Mouse (Mus musculus): ENCODE results near the gene Ppp3ca. TPM values are rescaled to one million over a fixed set of nuclear protein-coding genes. Genes with fewer than 3 reads are reported as not detected.
A peak's percentile ranks its signal among the peaks of the same experiment; 100 is the strongest.

Gene Ppp3ca
- polyA plus RNA-seq, 1 experiment from 2014 or later, result 71.7 TPM

- H3K4me2 ChIP-seq (ENCODE audit: low read depth, low read length), result no peak overlapping the region
- H3K36me3 ChIP-seq (ENCODE audit: control insufficient read depth, insufficient read depth, low read length), result no peaks in the 10 kb centered on the region
- peaks cover 15% of the 10 kb centered on the region; the same call in 1 of the 2 replicates for H3K4me1 ChIP-seq (ENCODE audit: control insufficient read depth, insufficient read depth, low read length)
- no peaks in the 10 kb centered on the region for H3K9me3 ChIP-seq (ENCODE audit: control insufficient read depth, low read length)
- H3K9ac ChIP-seq (ENCODE audit: low read depth, low read length), result no peak overlapping the region
- no peak for DNase-seq (ENCODE audit: low spot score)
- no peaks in the 10 kb centered on the region for H3K27me3 ChIP-seq (replicated peaks; ENCODE audit: control insufficient read depth, insufficient read depth, low read length)
- 45% methylated on average over 5 of the region's 5 CpGs for WGBS
- no peak overlapping the region for H3K27ac ChIP-seq (replicated peaks; ENCODE audit: low read depth, low read length)
- no peak overlapping the region for H3K4me3 ChIP-seq (ENCODE audit: low read depth, low read length)
- ATAC-seq (ENCODE audit: low read depth), result 0 out of 2 replicates have a peak, but pooled peaks have one; percentile 23
Measured at GRCm38 (mm10) chr3:136752126-136752716, 82.3 kb downstream of the Ppp3ca start.

GRCm38 (mm10) chr3:136756137-136756536 lies 86.2 kb downstream of the Ppp3ca start:
- no peak overlapping the region for H3K4me2 ChIP-seq (ENCODE audit: low read depth, low read length)
- no peak overlapping the region for H3K27ac ChIP-seq (replicated peaks; ENCODE audit: low read depth, low read length)
- no peak overlapping the region for H3K9ac ChIP-seq (ENCODE audit: low read depth, low read length)
- 79% methylated on average over 6 of the region's 6 CpGs for WGBS
- H3K36me3 ChIP-seq (ENCODE audit: control insufficient read depth, insufficient read depth, low read length), result no peaks in the 10 kb centered on the region
- H3K9me3 ChIP-seq (ENCODE audit: control insufficient read depth, low read length), result no peaks in the 10 kb centered on the region
- H3K4me3 ChIP-seq (ENCODE audit: low read depth, low read length), result no peak overlapping the region
- no peaks in the 10 kb centered on the region for H3K27me3 ChIP-seq (replicated peaks; ENCODE audit: control insufficient read depth, insufficient read depth, low read length)
- no peak for DNase-seq (ENCODE audit: low spot score)
- no peak for ATAC-seq (ENCODE audit: low read depth)
- peaks cover 6% of the 10 kb centered on the region; the same call in 1 of the 2 replicates for H3K4me1 ChIP-seq (ENCODE audit: control insufficient read depth, insufficient read depth, low read length)

GRCm38 (mm10) chr3:136759446-136759845 lies 89.5 kb downstream of the Ppp3ca start:
- no peak for ATAC-seq (ENCODE audit: low read depth)
- Histone ChIP-seq H3K4me3 (ENCODE audit: low read depth, low read length) (no peak overlapping the region), H3K9ac (ENCODE audit: low read depth, low read length) (no peak overlapping the region), H3K27ac (replicated peaks; ENCODE audit: low read depth, low read length) (no peak overlapping the region), H3K4me1 (ENCODE audit: control insufficient read depth, insufficient read depth, low read length) (peaks cover 14% of the 10 kb centered on the region), H3K9me3 (ENCODE audit: control insufficient read depth, low read length) (no peaks in the 10 kb centered on the region), H3K36me3 (ENCODE audit: control insufficient read depth, insufficient read depth, low read length) (no peaks in the 10 kb centered on the region), H3K4me2 (ENCODE audit: low read depth, low read length) (no peak overlapping the region), H3K27me3 (replicated peaks; ENCODE audit: control insufficient read depth, insufficient read depth, low read length) (no peaks in the 10 kb centered on the region)
- 96% methylated on average over 12 of the region's 12 CpGs for WGBS
- DNase-seq (ENCODE audit: low spot score), result no peak

- no peak for ATAC-seq (ENCODE audit: low read depth)
Measured at GRCm38 (mm10) chr3:136761292-136761978, 91.5 kb downstream of the Ppp3ca start.

GRCm38 (mm10) chr3:136761979-136762341 lies 92.0 kb downstream of the Ppp3ca start:
- WGBS, result 81% methylated on average over 1 of the region's 1 CpGs
- no peaks in the 10 kb centered on the region for H3K36me3 ChIP-seq (ENCODE audit: control insufficient read depth, insufficient read depth, low read length)
- H3K4me1 ChIP-seq (ENCODE audit: control insufficient read depth, insufficient read depth, low read length), result peaks cover 24% of the 10 kb centered on the region
- no peak overlapping the region for H3K4me3 ChIP-seq (ENCODE audit: low read depth, low read length)
- ATAC-seq (ENCODE audit: low read depth), result no peak
- no peaks in the 10 kb centered on the region for H3K9me3 ChIP-seq (ENCODE audit: control insufficient read depth, low read length)
- no peak for DNase-seq (ENCODE audit: low spot score)
- H3K27me3 ChIP-seq (replicated peaks; ENCODE audit: control insufficient read depth, insufficient read depth, low read length), result no peaks in the 10 kb centered on the region
- no peak overlapping the region for H3K27ac ChIP-seq (replicated peaks; ENCODE audit: low read depth, low read length)
- no peak overlapping the region for H3K4me2 ChIP-seq (ENCODE audit: low read depth, low read length)
- H3K9ac ChIP-seq (ENCODE audit: low read depth, low read length), result no peak overlapping the region

More at GRCm38 (mm10) chr3:136761292-136761978, 91.5 kb downstream of the Ppp3ca start:
- no peak overlapping the region for H3K4me3 ChIP-seq (ENCODE audit: low read depth, low read length)
- H3K9ac ChIP-seq (ENCODE audit: low read depth, low read length), result no peak overlapping the region
- peaks cover 24% of the 10 kb centered on the region for H3K4me1 ChIP-seq (ENCODE audit: control insufficient read depth, insufficient read depth, low read length)
- no peak for DNase-seq (ENCODE audit: low spot score)
- no peaks in the 10 kb centered on the region for H3K9me3 ChIP-seq (ENCODE audit: control insufficient read depth, low read length)
- no peaks in the 10 kb centered on the region for H3K27me3 ChIP-seq (replicated peaks; ENCODE audit: control insufficient read depth, insufficient read depth, low read length)
- no peak overlapping the region for H3K4me2 ChIP-seq (ENCODE audit: low read depth, low read length)
- WGBS, result 73% methylated on average over 7 of the region's 7 CpGs
- H3K36me3 ChIP-seq (ENCODE audit: control insufficient read depth, insufficient read depth, low read length), result no peaks in the 10 kb centered on the region
- H3K27ac ChIP-seq (replicated peaks; ENCODE audit: low read depth, low read length), result no peak overlapping the region

GRCm38 (mm10) chr3:136763717-136764270 lies 93.9 kb downstream of the Ppp3ca start:
- peak; percentile 46; the same call in 1 of the 2 replicates for ATAC-seq (ENCODE audit: low read depth)
- Histone ChIP-seq H3K27me3 (replicated peaks; ENCODE audit: control insufficient read depth, insufficient read depth, low read length) (no peaks in the 10 kb centered on the region), H3K4me3 (ENCODE audit: low read depth, low read length) (no peak overlapping the region), H3K9ac (ENCODE audit: low read depth, low read length) (no peak overlapping the region), H3K27ac (replicated peaks; ENCODE audit: low read depth, low read length) (no peak overlapping the region; the same call in 1 of the 2 replicates), H3K36me3 (ENCODE audit: control insufficient read depth, insufficient read depth, low read length) (no peaks in the 10 kb centered on the region), H3K4me1 (ENCODE audit: control insufficient read depth, insufficient read depth, low read length) (peaks cover 28% of the 10 kb centered on the region), H3K4me2 (ENCODE audit: low read depth, low read length) (no peak overlapping the region), H3K9me3 (ENCODE audit: control insufficient read depth, low read length) (no peaks in the 10 kb centered on the region)
- DNase-seq (ENCODE audit: low spot score), result peak; percentile 60
- 13% methylated on average over 5 of the region's 5 CpGs for WGBS

- WGBS, result 43% methylated on average over 2 of the region's 2 CpGs
- Histone ChIP-seq H3K27me3 (replicated peaks; ENCODE audit: control insufficient read depth, insufficient read depth, low read length) (no peaks in the 10 kb centered on the region), H3K9ac (ENCODE audit: low read depth, low read length) (no peak overlapping the region), H3K4me1 (ENCODE audit: control insufficient read depth, insufficient read depth, low read length) (peaks cover 30% of the 10 kb centered on the region), H3K4me2 (ENCODE audit: low read depth, low read length) (no peak overlapping the region), H3K9me3 (ENCODE audit: control insufficient read depth, low read length) (no peaks in the 10 kb centered on the region), H3K4me3 (ENCODE audit: low read depth, low read length) (no peak overlapping the region), H3K27ac (replicated peaks; ENCODE audit: low read depth, low read length) (no peak overlapping the region), H3K36me3 (ENCODE audit: control insufficient read depth, insufficient read depth, low read length) (no peaks in the 10 kb centered on the region)
- DNase-seq (ENCODE audit: low spot score) (no peak), ATAC-seq (ENCODE audit: low read depth) (peak; percentile 50; the same call in 1 of the 2 replicates)
Measured at GRCm38 (mm10) chr3:136765569-136765968, 95.6 kb downstream of the Ppp3ca start.

GRCm38 (mm10) chr3:136768775-136769485 lies 99.0 kb downstream of the Ppp3ca start:
- ATAC-seq (ENCODE audit: low read depth), result no peak; the same call in 1 of the 2 replicates
- 79% methylated on average over 5 of the region's 5 CpGs for WGBS

More at GRCm38 (mm10) chr3:136768775-136769485, 99.0 kb downstream of the Ppp3ca start:
- Histone ChIP-seq H3K9ac (ENCODE audit: low read depth, low read length) (no peak overlapping the region), H3K4me3 (ENCODE audit: low read depth, low read length) (no peak overlapping the region), H3K27ac (replicated peaks; ENCODE audit: low read depth, low read length) (no peak overlapping the region), H3K4me1 (ENCODE audit: control insufficient read depth, insufficient read depth, low read length) (peaks cover 22% of the 10 kb centered on the region), H3K9me3 (ENCODE audit: control insufficient read depth, low read length) (no peaks in the 10 kb centered on the region), H3K27me3 (replicated peaks; ENCODE audit: control insufficient read depth, insufficient read depth, low read length) (no peaks in the 10 kb centered on the region), H3K36me3 (ENCODE audit: control insufficient read depth, insufficient read depth, low read length) (no peaks in the 10 kb centered on the region), H3K4me2 (ENCODE audit: low read depth, low read length) (no peak overlapping the region)
- no peak for DNase-seq (ENCODE audit: low spot score)

All from embryonic facial prominence, embryonic 14.5 days (tissue).